Mouse (Mus musculus): ENCODE data around the gene Ccdc9b.

Gene Ccdc9b

GRCm38 (mm10) chr2:118761906-118762783 lies at the start of gene Ccdc9b:
Ccdc9b (minus strand) TSS chr2:118762661.
- no peak for DNase-seq (ENCODE audit: extremely low spot score, low read depth, low spot score)

DNA sequence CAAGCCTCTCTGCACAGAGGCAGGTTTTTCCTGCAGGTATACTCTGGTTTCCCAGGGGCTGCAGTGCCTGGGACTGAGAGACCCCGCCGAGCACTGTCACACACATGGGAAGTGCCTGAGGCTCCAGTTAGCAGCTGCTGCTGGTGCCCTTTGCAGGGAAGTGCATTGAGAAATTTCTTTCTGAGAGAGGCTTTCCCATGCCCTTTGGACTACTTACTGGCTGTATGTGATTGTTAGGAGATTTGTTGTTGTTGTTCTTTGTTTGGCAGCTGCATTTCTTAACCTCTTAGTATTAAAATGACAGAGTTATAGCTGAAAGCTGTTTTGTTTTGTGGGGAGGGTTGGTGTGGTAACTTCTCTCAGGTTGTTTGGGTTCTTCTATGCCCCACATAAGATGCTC lies 48.4 kb upstream of the Ccdc9b start:
- DNase-seq (ENCODE audit: extremely low spot score, low read depth, low spot score) = no peak

GRCm38 (mm10) chr2:118806860-118807259 lies 44.4 kb upstream of the Ccdc9b start:
- no peak for DNase-seq (ENCODE audit: extremely low spot score, low read depth, low spot score)

- DNase-seq (ENCODE audit: extremely low spot score, low read depth, low spot score) = no peak
Measured at GRCm38 (mm10) chr2:118805756-118806155, 43.3 kb upstream of the Ccdc9b start.

- DNase-seq (ENCODE audit: extremely low spot score, low read depth, low spot score) = no peak
Measured at GRCm38 (mm10) chr2:118805137-118805536, 42.7 kb upstream of the Ccdc9b start.

GRCm38 (mm10) chr2:118804474-118804873 lies 42.0 kb upstream of the Ccdc9b start:
- no peak for DNase-seq (ENCODE audit: extremely low spot score, low read depth, low spot score)

DNA sequence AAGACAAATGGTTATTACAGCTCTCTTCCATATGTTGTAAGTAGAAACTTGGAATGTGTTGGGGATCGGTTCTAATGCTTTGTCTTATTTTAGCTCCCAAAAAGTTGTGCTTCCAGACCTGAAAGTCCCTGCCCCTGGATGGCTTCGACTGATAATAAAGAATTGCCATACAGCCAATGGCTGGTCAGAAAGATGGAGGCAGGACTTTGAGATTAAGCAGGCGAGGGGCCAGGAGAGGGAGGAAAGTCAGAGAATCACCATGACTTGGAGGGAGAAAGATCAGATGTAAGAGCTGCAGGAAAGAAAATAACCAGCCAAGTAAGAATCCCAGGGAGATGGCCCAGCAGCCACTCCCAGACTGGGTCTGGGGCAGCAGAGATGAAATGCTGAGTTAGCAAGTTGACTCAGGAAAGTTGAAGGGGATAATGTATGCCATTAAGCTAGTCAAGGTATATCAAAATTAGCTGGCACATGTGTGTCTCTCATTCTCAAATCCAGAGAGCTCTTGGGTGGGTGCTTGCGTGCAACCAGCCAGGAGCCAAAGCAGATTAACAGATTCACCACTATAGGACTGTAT lies 40.2 kb upstream of the Ccdc9b start:
- DNase-seq (ENCODE audit: extremely low spot score, low read depth, low spot score) = no peak

- no peak for DNase-seq (ENCODE audit: extremely low spot score, low read depth, low spot score)
Measured at GRCm38 (mm10) chr2:118793636-118794035, 31.2 kb upstream of the Ccdc9b start.

GRCm38 (mm10) chr2:118792259-118792613 lies 29.8 kb upstream of the Ccdc9b start:
- DNase-seq (ENCODE audit: extremely low spot score, low read depth, low spot score) = no peak

DNA sequence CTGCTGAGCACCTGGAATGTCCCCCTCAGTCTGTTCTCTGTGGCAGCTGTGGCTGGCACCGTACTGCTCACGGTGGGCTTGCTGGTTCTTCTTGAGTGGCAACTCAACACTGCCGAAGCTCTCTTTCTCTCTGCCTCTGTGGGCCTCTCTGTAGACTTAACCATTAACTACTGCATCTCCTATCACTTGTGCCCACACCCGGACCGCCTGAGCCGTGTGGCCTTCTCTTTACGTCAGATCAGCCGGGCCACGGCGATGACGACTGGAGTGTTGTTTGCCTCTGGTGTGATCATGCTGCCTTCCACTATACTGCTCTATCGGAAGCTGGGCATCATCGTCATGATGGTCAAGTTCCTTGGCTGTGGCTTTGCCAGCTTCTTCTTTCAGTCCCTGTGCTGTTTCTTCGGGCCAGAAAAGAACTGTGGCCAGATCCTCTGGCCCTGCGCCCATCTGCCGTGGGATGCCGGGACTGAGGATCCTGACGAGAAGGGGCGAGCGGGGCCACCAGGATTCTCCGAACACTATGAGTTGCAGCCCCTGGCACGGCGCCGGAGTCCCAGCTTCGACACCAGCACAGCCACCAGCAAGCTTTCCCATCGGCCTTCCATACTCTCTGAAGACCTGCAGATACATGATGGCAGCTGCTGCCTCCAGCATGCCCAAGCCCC lies 29.3 kb upstream of the Ccdc9b start:
- DNase-seq (ENCODE audit: extremely low spot score, low read depth, low spot score) = no peak

- no peak for DNase-seq (ENCODE audit: extremely low spot score, low read depth, low spot score)
Measured at GRCm38 (mm10) chr2:118790551-118791525, 28.4 kb upstream of the Ccdc9b start.

DNA sequence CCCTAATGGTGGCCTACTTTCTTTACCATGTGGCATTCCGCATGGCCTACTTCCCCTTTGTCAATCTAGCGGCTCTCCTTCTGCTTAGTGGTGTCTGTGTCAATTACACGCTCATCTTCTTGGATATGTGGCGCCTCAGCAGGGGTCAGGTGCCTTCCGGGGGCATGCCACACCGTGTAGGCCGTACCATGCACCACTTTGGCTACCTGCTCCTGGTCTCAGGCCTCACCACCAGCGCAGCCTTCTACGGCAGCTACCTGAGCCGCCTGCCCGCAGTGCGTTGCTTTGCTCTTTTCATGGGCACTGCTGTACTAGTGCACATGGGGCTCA lies 27.7 kb upstream of the Ccdc9b start:
- no peak for DNase-seq (ENCODE audit: extremely low spot score, low read depth, low spot score)

- DNase-seq (ENCODE audit: extremely low spot score, low read depth, low spot score) = no peak
Measured at GRCm38 (mm10) chr2:118789501-118789900, 27.0 kb upstream of the Ccdc9b start.

DNA sequence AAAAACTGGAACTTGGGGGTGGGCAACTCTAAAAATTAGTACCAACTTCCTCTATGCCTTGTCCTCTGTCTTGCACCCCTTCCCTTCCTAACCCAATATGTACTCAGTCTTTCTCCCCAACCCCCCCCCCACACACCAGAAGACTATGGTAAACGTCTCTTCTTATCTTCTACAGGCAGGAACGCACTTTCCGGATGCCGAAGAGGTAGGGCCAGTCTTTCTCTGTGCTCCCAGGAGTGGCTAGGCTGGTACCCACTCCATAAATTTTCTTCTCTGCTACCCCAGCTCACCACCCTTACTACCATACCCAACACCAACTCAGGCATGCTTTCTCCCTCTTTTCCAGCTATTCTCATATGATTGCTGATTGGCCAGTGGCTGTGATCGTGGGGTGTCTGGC lies 24.1 kb upstream of the Ccdc9b start:
- no peak for DNase-seq (ENCODE audit: extremely low spot score, low read depth, low spot score)

- DNase-seq (ENCODE audit: extremely low spot score, low read depth, low spot score) = no peak
Measured at GRCm38 (mm10) chr2:118783663-118784062, 21.2 kb upstream of the Ccdc9b start.

GRCm38 (mm10) chr2:118783093-118783492 lies 20.6 kb upstream of the Ccdc9b start:
- no peak for DNase-seq (ENCODE audit: extremely low spot score, low read depth, low spot score)

DNA sequence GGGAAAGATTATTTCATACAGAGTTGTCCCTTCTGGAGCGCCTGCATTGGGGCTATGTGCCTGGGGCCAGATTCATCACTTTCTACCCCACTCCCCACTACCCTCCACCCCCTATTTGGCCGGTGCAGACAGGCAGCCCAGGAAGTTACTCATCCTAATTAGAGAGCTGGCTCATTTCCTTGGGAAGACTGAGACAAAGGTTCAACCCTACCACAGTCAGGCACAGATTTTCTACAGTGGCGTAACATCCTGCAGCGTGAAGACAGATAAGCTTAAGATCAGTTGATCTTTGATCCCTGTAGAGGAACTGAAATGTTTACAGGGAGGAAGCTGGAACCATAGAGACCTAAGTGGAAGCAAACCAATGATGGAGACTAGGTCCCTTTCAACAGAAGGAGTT lies 19.8 kb upstream of the Ccdc9b start:
- DNase-seq (ENCODE audit: extremely low spot score, low read depth, low spot score) = no peak

GRCm38 (mm10) chr2:118781115-118781514 lies 18.7 kb upstream of the Ccdc9b start:
- no peak for DNase-seq (ENCODE audit: extremely low spot score, low read depth, low spot score)

DNA sequence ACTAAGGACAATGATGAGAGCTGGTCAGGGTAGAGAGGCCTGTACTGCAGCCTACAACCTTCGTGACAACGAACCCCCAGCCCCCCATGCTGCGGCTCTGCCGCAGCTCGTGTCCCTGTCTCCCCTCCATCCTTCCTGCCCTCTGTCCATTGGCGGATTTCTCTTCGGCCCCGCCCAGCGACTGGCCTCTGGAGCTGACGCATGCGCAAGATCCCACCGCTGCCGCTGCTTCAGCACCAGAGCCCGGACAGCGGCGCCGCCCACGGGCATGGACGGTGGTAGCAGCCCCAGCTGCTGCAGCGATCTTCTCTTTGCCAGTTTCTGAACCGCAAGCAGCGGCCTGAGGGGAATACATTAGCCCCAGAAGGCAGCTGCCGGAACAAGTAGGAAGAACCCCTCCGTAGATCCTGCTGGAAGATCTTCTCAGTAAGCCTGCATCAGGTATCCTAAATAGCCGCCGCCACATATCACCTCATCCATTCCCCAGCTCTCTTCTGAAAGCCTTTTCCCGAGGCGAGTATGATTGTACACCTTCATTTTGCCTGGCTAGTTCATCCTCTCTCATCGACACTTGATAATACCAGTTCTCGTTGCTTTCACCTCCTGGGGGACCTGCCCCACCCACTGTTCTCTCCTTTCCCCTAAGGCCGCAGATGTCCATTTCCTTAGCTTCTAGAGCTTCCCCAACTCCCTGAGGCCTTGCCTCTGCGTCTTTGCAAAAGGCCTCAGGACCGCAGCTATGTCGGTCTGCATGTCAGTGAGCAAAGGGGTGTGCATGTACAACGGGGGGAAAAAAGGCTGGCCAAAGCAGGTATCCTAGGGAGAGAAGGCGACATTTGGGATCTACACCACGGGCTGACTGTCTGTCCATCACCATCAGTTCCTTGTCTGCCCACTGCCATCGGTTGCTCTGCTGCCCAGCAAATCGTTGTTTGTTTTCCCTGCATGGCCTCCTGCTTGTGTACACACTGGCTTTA lies 17.3 kb upstream of the Ccdc9b start, which contains the start of gene Disp2:
TSS of gene Disp2 (plus strand) at position 216 of the 977 bp plus-strand sequence.
- DNase-seq (ENCODE audit: extremely low spot score, low read depth, low spot score) = peak; percentile 70

GRCm38 (mm10) chr2:118779065-118779464 lies 16.6 kb upstream of the Ccdc9b start:
- DNase-seq (ENCODE audit: extremely low spot score, low read depth, low spot score) = no peak
